Mouse (Mus musculus): Measurements from ENCODE around the gene H2-Q7. TPM values are rescaled to one million over a fixed set of nuclear protein-coding genes. Genes with fewer than 3 reads are reported as not detected.

Gene H2-Q7
- polyA plus RNA-seq, 1 experiment from 2014 or later: 4.7 TPM

DNA sequence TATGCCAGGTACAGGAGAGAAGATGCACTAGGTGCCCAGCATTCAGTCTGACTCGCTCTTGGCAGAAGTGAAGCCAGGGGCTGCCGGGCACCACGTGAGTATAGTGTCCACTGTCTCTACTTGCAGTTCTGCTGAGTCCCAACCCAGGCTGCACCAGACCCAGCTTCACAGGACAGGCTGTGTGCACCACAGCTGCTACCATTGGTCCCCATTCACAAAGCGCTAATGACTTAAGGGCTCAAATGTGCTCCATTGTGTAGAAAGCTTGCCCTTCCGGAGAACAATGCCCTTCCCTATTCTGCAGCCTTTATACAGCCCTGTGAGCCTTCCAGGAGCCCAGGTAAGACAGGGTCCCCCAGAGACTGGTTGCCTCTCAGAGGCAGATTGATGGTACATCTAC, 51.4 kb downstream of the H2-Q7 start:
- WGBS: 52% methylated on average over 5 of the region's 5 CpGs
- Histone ChIP-seq H3K4me2 (replicated peaks) (no peak overlapping the region), H3K4me3 (no peak overlapping the region), H3K4me1 (peaks cover 3% of the 10 kb centered on the region; the same call in 1 of the 2 replicates), H3K36me3 (no peaks in the 10 kb centered on the region), H3K9ac (no peak overlapping the region), H3K27ac (no peak overlapping the region), H3K27me3 (no peaks in the 10 kb centered on the region), H3K9me3 (replicated peaks) (no peaks in the 10 kb centered on the region)
- ATAC-seq (ENCODE audit: low FRiP score): no peak

Other genes with a start within 250 kb of the H2-Q7 start
- gene Ltb, start 244.7 kb upstream of the H2-Q7 start, polyA plus RNA-seq (2016; fragmentation: Nextera tagmentation; extraction: Ambion mirVana): 0.54 and 0.81 TPM in 2 replicates
- gene Tnf, start 237.1 kb upstream of the H2-Q7 start, polyA plus RNA-seq (2016; fragmentation: Nextera tagmentation; extraction: Ambion mirVana): 0.14 TPM in 1 of 2 replicates, not detected in the other
- gene Lta, start 233.8 kb upstream of the H2-Q7 start, polyA plus RNA-seq (2016; fragmentation: Nextera tagmentation; extraction: Ambion mirVana): not detected in 2 replicates
- 0.62 TPM in 1 of 2 replicates, not detected in the other for gene Gm16181, start 218.3 kb upstream of the H2-Q7 start, polyA plus RNA-seq (2016; fragmentation: Nextera tagmentation; extraction: Ambion mirVana)
- gene Atp6v1g2, start 205.5 kb upstream of the H2-Q7 start, polyA plus RNA-seq (2016; fragmentation: Nextera tagmentation; extraction: Ambion mirVana): 21.1 and 23.0 TPM in 2 replicates
- gene Nfkbil1, start 203.4 kb upstream of the H2-Q7 start, polyA plus RNA-seq (2016; fragmentation: Nextera tagmentation; extraction: Ambion mirVana): 12.1 and 12.2 TPM in 2 replicates
- 480 and 488 TPM in 2 replicates for gene Ddx39b, start 197.4 kb upstream of the H2-Q7 start, polyA plus RNA-seq (2016; fragmentation: Nextera tagmentation; extraction: Ambion mirVana)
- 38.6 and 46.0 TPM in 2 replicates for gene H2-D1, start 176.4 kb upstream of the H2-Q7 start, polyA plus RNA-seq (2016; fragmentation: Nextera tagmentation; extraction: Ambion mirVana)
- gene H2-Q1, start 118.8 kb upstream of the H2-Q7 start, polyA plus RNA-seq (2016; fragmentation: Nextera tagmentation; extraction: Ambion mirVana): 0.12 TPM in 1 of 2 replicates, not detected in the other
- gene H2-Q2, start 96.9 kb upstream of the H2-Q7 start, polyA plus RNA-seq (2016; fragmentation: Nextera tagmentation; extraction: Ambion mirVana): 0.46 TPM in 1 of 2 replicates, not detected in the other
- 1.6 and 1.7 TPM in 2 replicates for gene H2-Q4, start 59.5 kb upstream of the H2-Q7 start, polyA plus RNA-seq (2016; fragmentation: Nextera tagmentation; extraction: Ambion mirVana)
- 0.10 and 0.42 TPM in 2 replicates for gene H2-Q6, start 14.3 kb upstream of the H2-Q7 start, polyA plus RNA-seq (2016; fragmentation: Nextera tagmentation; extraction: Ambion mirVana)
- 0.10 TPM in 1 of 2 replicates, not detected in the other for gene H2-Q10, start 30.9 kb downstream of the H2-Q7 start, polyA plus RNA-seq (2016; fragmentation: Nextera tagmentation; extraction: Ambion mirVana)
- not detected in 2 replicates for gene Pou5f1, start 66.9 kb downstream of the H2-Q7 start, polyA plus RNA-seq (2016; fragmentation: Nextera tagmentation; extraction: Ambion mirVana)
- gene Tcf19, start 77.7 kb downstream of the H2-Q7 start, polyA plus RNA-seq (2016; fragmentation: Nextera tagmentation; extraction: Ambion mirVana): 37.3 and 37.6 TPM in 2 replicates
- 14.8 and 15.2 TPM in 2 replicates for gene Cchcr1, start 77.9 kb downstream of the H2-Q7 start, polyA plus RNA-seq (2016; fragmentation: Nextera tagmentation; extraction: Ambion mirVana)
- 1.1 and 1.2 TPM in 2 replicates for gene Psors1c2, start 94.0 kb downstream of the H2-Q7 start, polyA plus RNA-seq (2016; fragmentation: Nextera tagmentation; extraction: Ambion mirVana)
- gene Cdsn, start 113.0 kb downstream of the H2-Q7 start, polyA plus RNA-seq (2016; fragmentation: Nextera tagmentation; extraction: Ambion mirVana): 0.08 and 0.20 TPM in 2 replicates
- not detected in 2 replicates for gene 2300002M23Rik, start 128.3 kb downstream of the H2-Q7 start, polyA plus RNA-seq (2016; fragmentation: Nextera tagmentation; extraction: Ambion mirVana)
- not detected in 2 replicates for gene Sfta2, start 162.4 kb downstream of the H2-Q7 start, polyA plus RNA-seq (2016; fragmentation: Nextera tagmentation; extraction: Ambion mirVana)
- not detected in 2 replicates for gene Gm9573, start 187.5 kb downstream of the H2-Q7 start, polyA plus RNA-seq (2016; fragmentation: Nextera tagmentation; extraction: Ambion mirVana)
- gene Mucl3, start 204.5 kb downstream of the H2-Q7 start, polyA plus RNA-seq (2016; fragmentation: Nextera tagmentation; extraction: Ambion mirVana): 0.15 and 0.20 TPM in 2 replicates
- 16.5 and 16.9 TPM in 2 replicates for gene Vars2, start 228.4 kb downstream of the H2-Q7 start, polyA plus RNA-seq (2016; fragmentation: Nextera tagmentation; extraction: Ambion mirVana)
- gene Gtf2h4, start 234.6 kb downstream of the H2-Q7 start, polyA plus RNA-seq (2016; fragmentation: Nextera tagmentation; extraction: Ambion mirVana): 34.7 and 37.7 TPM in 2 replicates